Mouse (Mus musculus) kidney, postnatal 0 days (tissue): ENCODE data around the gene Zfp629. TPM values are rescaled to one million over a fixed set of nuclear protein-coding genes. Genes with fewer than 3 reads are reported as not detected.
A peak's percentile ranks its signal among the peaks of the same experiment; 100 is the strongest.

Source experiments
- ATAC-seq: fragments of 200-750 bp; cut with Nextera tagmentation; replicated peaks from 2 replicates; pipeline ENCODE4 v1.8.0; 2017; ENCODE audit warnings: low read depth, moderate number of reproducible peaks, moderate TSS enrichment, moderate library complexity; ENCODE audit not compliant: low FRiP score
- DNase-seq: peaks from one replicate; pipeline ENCODE4 v3.0.0-alpha.2; 2016; ENCODE audit warnings: low spot score
- H3K27ac ChIP-seq: fragments of 300-500 bp; sonication (generic); 2 replicates; pipeline ENCODE4 v1.5.1; 2014; ENCODE audit warnings: mild to moderate bottlenecking
- H3K27me3 ChIP-seq: fragments of 300-500 bp; sonication (generic); 2 replicates; pipeline ENCODE4 v1.6.1; 2014; ENCODE audit warnings: low read length, mixed read lengths; ENCODE audit not compliant: insufficient read depth
- H3K36me3 ChIP-seq: fragments of 300-500 bp; sonication (generic); 2 replicates; pipeline ENCODE4 v1.6.1; 2014; ENCODE audit warnings: low read length, mixed read lengths; ENCODE audit not compliant: insufficient read depth
- H3K4me1 ChIP-seq: fragments of 300-500 bp; sonication (generic); replicated peaks from 2 replicates; pipeline ENCODE4 v1.6.1; 2014; ENCODE audit warnings: antibody characterized with exemption, low read length, mixed read lengths; ENCODE audit not compliant: insufficient read depth
- H3K4me2 ChIP-seq: fragments of 300-500 bp; sonication (generic); 2 replicates; pipeline ENCODE4 v1.6.1; 2014; ENCODE audit warnings: mild to moderate bottlenecking, low read length, moderate library complexity, mixed read lengths
- H3K4me3 ChIP-seq: fragments of 300-500 bp; sonication (generic); replicated peaks from 2 replicates; pipeline ENCODE4 v1.5.1; 2014; ENCODE audit warnings: low read depth, low read length
- H3K9ac ChIP-seq: fragments of 300-500 bp; sonication (generic); 2 replicates; pipeline ENCODE4 v1.6.1; 2014; ENCODE audit warnings: low read depth, low read length
- H3K9me3 ChIP-seq: fragments of 300-500 bp; sonication (generic); replicated peaks from 2 replicates; pipeline ENCODE4 v1.6.1; 2016; ENCODE audit warnings: low read length, inconsistent platforms, mixed read lengths
- CTCF ChIP-seq: IDR thresholded peaks from 2 replicates; pipeline ENCODE4 v1.5.1; 2016; ENCODE audit warnings: antibody characterized with exemption, low read depth, mild to moderate bottlenecking, moderate library complexity
- WGBS: fragments of 180-500 bp; shearing (Covaris S2); extraction: QIAGEN DNeasy Blood & Tissue Kit; methylation state at CpG from one replicate; pipeline ENCODE4 v1.1.7; 2014; 5-methylcytosine and 5-hydroxymethylcytosine counted together
- polyA plus RNA-seq: library from polyadenylated mRNA; unstranded; fragments of >200 nt; fragmentation: Nextera tagmentation; extraction: Ambion mirVana; gene quantifications from 2 replicates; pipeline ENCODE4 v1.2.1, GENCODE M21; 2015

Gene Zfp629
- 12.5 and 12.9 TPM in 2 replicates for polyA plus RNA-seq

DNA sequence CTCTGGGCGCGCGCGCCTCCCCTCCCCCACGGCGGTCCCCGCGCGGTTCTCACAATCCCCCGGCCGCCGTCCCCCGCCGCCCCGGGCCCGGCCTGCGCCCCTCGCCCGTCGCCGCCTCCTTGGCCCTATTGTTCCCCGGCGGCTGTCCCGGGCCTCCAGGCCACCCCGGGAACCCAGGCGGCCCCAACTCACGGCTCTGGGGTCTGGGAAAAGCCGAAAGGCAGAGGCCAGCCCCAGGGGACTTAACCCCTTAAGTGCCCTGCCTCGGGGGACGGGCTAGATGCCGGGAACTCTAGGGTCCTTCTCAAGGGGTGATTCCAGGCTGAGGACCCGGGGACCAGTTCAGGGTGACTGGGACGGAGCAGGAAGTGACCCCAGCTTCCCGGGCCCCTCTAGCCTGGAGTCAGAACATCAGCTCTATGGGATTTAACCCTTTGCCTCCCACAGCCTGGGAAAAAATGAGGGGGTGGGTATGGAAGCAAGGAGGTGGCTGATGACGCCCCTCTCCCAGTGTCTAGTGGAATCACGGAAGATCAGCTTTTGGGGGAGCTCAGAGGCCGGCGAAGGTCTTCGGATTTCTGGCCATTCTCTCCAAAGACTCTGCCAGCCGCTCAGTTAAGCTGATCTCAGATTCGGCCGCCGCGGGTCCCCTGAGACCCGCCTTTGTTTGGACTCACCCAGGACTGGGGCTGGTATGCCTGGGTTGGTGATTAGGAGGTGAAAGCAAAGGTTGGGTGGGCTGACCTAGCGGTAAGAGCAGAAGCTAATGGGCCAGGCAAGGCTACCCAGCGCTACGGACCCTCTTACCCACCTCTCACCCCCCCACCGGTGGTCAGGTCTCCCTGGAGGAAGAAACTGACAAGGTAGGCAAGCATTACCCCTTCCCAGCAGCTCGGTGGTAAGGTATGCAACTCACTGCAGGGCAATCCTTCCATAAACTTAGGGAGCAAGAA is at the start of gene Zfp629:
Gene Zfp629, minus strand, starts transcription at position 907 of the 953 bp plus-strand sequence.
- no peaks in the 10 kb centered on the region for H3K9me3 ChIP-seq
- H3K36me3 ChIP-seq, result peaks cover 27% of the 10 kb centered on the region
- peak within 1 kb of the TSS; percentile 91 for H3K4me3 ChIP-seq
- H3K9ac ChIP-seq, result peak within 1 kb of the TSS; percentile 90
- peak within 1 kb of the TSS; percentile 92 for H3K27ac ChIP-seq
- H3K4me1 ChIP-seq, result peaks cover 12% of the 10 kb centered on the region
- no peak for TF ChIP-seq CTCF
- peak; percentile 92 for DNase-seq
- WGBS, result 4% methylated on average over 49 of the region's 50 CpGs
- ATAC-seq, result peak; percentile 90
- H3K4me2 ChIP-seq, result peak within 1 kb of the TSS; percentile 85
- H3K27me3 ChIP-seq, result no peaks in the 10 kb centered on the region

DNA sequence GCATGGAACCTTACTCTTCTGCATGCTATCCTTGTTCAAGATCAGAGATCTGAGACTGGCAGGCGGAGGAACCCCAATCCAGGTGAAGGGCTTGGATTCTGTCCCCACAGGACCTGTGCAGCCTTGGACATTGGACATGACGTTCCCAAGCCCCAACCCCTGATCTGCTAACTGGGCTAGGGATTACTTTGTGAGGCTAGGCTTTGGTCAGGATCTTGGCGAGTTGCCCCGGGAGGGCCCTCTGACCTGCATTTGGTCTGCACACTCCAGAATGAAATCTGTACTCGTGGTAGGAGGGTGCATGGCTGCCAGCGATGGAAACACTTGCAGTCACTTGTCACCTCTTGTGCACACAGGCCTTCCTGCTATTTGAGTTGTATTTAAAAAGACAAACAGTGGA is 47.3 kb upstream of the Zfp629 start:
- no peaks in the 10 kb centered on the region for H3K9me3 ChIP-seq
- no peak overlapping the region for H3K9ac ChIP-seq
- 86% methylated on average over 6 of the region's 6 CpGs for WGBS
- no peaks in the 10 kb centered on the region for H3K36me3 ChIP-seq
- H3K4me3 ChIP-seq, result no peak overlapping the region
- no peak overlapping the region for H3K4me2 ChIP-seq
- H3K27me3 ChIP-seq, result no peaks in the 10 kb centered on the region
- TF ChIP-seq CTCF, result no peak
- H3K27ac ChIP-seq, result no peak overlapping the region
- H3K4me1 ChIP-seq, result no peaks in the 10 kb centered on the region; the same call in 1 of the 2 replicates
- no peak for DNase-seq
- no peak for ATAC-seq

DNA sequence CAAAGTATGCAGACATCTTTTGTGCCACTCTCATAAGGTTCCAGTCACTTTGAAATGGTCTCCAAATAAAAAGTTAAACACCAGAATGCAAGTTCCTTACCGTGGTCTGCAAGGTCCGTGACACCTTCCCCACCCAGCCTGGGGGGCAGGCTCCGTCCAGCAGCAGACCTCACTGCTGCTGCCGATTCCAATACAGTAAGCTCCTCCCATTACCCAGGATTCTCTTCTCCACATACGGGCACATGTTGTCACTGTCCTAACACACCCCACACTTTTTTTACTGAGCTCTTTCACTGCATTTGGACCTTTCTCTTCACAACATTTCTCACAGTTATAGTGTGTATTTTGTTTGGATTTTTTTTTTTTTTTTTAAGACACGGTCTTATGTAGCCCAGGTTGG is 46.2 kb upstream of the Zfp629 start:
- no peak overlapping the region for H3K4me3 ChIP-seq
- no peak overlapping the region for H3K9ac ChIP-seq
- no peak overlapping the region for H3K27ac ChIP-seq
- no peaks in the 10 kb centered on the region for H3K27me3 ChIP-seq
- H3K36me3 ChIP-seq, result no peaks in the 10 kb centered on the region
- DNase-seq (no peak), ATAC-seq (no peak)
- H3K4me1 ChIP-seq, result no peaks in the 10 kb centered on the region; the same call in 1 of the 2 replicates
- no peak overlapping the region for H3K4me2 ChIP-seq
- 74% methylated on average over 6 of the region's 6 CpGs for WGBS
- TF ChIP-seq CTCF, result no peak
- H3K9me3 ChIP-seq, result no peaks in the 10 kb centered on the region

DNA sequence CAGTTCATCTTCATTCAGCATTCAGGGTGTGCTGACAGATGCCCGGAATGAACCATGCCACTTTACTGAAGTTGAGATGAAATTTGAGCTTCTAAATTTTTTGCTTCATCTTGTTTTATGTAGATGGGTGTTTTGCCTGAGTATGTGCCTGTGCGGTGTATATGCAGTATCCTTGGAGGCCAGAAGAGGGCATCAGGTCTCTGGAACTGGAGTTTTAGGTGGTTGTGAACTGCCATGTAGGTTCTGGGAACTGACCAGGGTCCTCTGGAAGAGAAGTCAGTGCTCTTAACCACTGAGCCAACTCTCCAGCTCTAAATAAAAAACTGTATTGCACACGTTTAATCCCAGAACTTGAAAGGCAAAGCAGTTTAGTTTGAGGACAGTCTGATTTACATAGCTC is 45.3 kb upstream of the Zfp629 start:
- DNase-seq (no peak), ATAC-seq (no peak)
- Histone ChIP-seq H3K4me2 (no peak overlapping the region), H3K27me3 (no peaks in the 10 kb centered on the region), H3K4me3 (no peak overlapping the region), H3K9ac (no peak overlapping the region), H3K36me3 (no peaks in the 10 kb centered on the region), H3K9me3 (no peaks in the 10 kb centered on the region), H3K4me1 (no peaks in the 10 kb centered on the region; the same call in 1 of the 2 replicates), H3K27ac (no peak overlapping the region)
- 92% methylated on average over 3 of the region's 3 CpGs for WGBS
- peak; percentile 19; the same call in 1 of the 2 replicates for TF ChIP-seq CTCF

DNA sequence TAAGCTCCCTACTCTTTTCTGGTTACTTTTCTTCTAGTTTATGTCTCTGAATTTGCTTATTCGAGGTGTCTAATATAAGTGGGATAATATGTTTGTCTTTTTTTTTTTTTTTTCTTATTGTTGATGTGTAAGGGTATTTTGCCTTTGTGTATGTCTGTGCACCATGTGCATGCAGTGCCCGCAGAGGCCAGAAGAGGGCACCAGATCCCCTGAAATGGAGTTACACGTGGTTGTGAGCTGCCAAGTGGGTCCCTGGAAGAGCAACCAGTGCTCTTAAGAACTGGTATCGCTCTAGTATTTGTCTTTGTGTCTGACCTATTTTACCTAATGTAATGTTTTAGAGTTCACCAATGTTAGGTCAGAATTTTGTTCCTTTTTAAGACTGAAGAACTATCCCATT is 41.3 kb upstream of the Zfp629 start:
- WGBS, result 47% methylated on average over 4 of the region's 4 CpGs
- DNase-seq, result peak; percentile 47

DNA sequence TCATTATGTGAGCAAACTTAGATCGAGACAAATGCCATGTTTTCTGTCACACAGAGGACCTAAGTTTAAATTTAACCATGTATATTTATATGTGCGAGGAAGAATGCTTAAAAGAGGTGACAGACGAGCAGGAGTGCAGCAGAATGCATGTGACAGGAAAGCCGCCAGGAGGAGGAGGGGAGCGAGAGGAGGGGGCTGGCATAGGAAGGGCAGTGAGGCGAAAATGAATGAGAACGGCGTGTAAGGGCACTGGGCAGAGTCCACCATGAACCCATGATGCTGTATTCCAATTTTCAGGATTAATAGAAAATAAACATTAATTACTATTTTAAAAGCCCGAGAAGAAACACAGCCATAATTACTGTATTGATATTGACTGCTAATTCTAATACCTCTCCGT is 38.7 kb upstream of the Zfp629 start:
- no peak overlapping the region for H3K4me2 ChIP-seq
- H3K4me1 ChIP-seq, result no peaks in the 10 kb centered on the region
- no peaks in the 10 kb centered on the region for H3K27me3 ChIP-seq
- H3K4me3 ChIP-seq, result no peak overlapping the region
- H3K27ac ChIP-seq, result no peak overlapping the region
- no peak for DNase-seq
- no peaks in the 10 kb centered on the region for H3K9me3 ChIP-seq
- no peak for ATAC-seq
- H3K36me3 ChIP-seq, result no peaks in the 10 kb centered on the region
- WGBS, result 58% methylated on average over 10 of the region's 10 CpGs
- no peak for TF ChIP-seq CTCF
- H3K9ac ChIP-seq, result no peak overlapping the region

More for the DNA sequence above, 41.3 kb upstream of the Zfp629 start:
- H3K4me3 ChIP-seq, result no peak overlapping the region
- H3K4me2 ChIP-seq, result no peak overlapping the region
- H3K36me3 ChIP-seq, result no peaks in the 10 kb centered on the region
- no peaks in the 10 kb centered on the region for H3K27me3 ChIP-seq
- H3K9ac ChIP-seq, result no peak overlapping the region
- H3K9me3 ChIP-seq, result no peaks in the 10 kb centered on the region
- ATAC-seq, result no peak
- no peaks in the 10 kb centered on the region for H3K4me1 ChIP-seq
- TF ChIP-seq CTCF, result peak; percentile 88
- H3K27ac ChIP-seq, result no peak overlapping the region
